Mouse (Mus musculus) CD4-positive helper T cell, adult 2 months (primary cell): ENCODE measurements around the gene Kctd7.

ENCODE experiments used
- DNase-seq: peaks from one replicate; pipeline ENCODE4 v3.0.0-alpha.2; 2012; ENCODE audit warnings: low read depth, missing footprints, low spot score

Kctd7 gene

DNA sequence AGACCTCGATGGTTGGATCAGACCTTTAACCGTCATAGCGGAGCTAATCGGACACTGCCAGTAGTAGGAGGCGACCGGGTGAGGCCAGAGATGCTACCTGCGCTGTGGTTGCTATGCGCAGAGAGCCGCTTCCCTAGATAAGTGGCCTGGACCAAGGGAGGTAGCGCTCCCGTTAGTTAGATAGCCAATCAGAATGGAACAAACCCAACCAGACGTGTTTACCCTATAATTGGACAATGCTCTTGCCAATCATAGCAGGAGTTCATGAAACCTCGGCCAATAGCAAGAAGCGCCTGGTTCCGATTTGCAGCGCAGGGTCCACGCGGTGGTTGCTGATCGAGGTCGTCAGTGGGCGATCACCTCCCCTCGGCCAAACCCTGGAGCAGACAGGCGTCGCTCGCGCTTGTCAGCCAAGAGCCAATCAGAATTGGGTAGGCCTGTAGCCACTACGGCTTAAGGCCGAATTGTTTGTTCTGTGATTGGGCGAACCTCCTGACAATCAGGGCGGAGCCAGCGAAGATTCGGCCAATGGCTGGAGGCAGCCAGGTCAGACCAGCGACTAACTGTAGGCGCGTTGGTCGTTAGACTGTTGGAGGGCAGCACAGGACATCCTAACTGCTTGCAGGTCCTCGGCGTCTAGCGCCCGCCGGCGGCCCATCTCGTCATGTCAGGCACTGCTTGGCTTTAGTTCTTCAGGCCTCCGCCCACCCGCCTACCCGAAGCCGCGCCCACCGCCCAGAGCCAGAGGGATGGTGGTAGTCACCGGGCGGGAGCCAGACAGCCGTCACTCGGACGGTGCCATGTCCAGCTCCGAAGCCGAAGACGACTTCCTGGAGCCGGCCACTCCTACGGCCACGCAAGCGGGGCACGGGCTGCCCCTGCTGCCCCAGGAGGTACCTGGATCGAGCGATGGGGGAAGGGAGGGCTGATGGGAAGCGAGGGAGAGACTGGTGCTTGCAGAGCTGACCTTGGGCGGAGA lies at the start of gene Kctd7:
TSS of gene Kctd7 (plus strand) at position 528 of the 979 bp plus-strand sequence.
- peak; percentile 94 for DNase-seq

DNA sequence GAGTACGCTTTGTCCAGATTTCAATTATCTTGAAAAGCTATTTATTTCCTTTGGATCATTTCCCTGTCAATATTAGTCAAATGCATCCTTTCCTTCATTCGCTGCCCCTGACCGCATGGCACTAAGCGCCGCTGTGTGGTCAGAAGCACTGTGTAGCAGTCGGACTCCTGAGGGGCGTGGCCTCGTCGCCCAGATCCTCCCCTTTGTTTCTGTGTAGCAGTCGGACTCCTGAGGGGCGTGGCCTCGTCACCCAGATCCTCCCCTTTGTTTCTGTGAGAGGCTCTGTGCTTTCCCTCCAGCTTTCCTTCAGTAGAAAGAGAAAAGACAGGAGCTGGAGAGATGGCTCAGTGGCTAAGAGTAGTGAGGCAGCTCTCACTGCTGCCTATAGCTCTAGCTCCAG lies 47.9 kb upstream of the Kctd7 start:
- no peak for DNase-seq

DNA sequence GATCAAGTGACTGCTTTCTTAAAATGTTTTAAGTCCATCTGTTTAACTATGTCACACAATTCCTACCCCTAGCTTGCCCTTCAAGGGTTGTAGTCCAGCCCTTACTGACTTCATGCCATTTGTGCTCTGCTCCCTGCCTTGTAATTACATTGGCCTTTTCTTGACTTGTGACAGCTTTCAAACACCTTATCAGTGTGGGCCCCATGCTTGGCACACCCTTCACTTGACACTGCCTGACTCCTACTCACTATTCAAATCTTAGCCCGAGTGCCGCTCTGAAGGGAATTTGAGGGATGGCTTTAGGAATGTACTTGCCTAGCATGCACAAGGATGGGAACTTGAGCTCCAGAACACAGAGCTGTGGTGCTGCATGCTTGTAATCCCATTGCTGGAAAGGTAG lies 46.8 kb upstream of the Kctd7 start:
- DNase-seq, result no peak

DNA sequence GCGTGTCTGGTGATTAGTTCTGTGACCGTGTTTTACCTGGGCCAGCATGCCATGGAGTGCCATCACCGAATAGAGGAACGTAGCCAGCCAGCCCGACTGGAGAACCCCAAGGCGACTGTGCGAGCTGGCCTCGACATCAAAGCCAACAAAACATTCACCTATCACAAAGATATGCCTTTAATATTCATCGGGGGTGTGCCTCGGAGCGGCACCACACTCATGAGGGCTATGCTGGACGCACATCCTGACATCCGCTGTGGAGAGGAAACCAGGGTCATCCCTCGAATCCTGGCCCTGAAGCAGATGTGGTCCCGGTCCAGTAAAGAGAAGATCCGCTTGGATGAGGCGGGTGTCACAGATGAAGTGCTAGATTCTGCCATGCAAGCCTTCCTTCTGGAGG lies 42.9 kb upstream of the Kctd7 start:
- no peak for DNase-seq

DNA sequence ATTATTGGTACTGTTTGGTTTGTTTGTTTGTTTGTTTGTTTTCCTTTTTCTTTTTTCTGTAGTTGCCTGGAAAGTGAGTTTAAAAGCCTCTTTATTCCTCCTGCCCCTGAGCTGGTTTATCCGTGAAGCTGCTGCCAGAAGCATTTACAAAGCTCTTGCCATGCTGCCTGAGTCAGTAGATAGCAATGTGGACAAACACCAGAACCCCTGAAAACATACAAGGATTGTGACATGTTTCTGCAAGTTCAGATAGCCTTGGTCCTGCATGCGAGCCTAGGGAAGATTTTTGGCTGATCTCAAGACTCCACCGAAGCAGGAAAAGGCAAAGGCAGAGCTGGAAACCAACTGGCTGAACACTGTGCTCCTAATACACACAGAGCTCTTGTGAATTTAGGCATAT lies 35.3 kb upstream of the Kctd7 start:
- DNase-seq, result no peak

DNA sequence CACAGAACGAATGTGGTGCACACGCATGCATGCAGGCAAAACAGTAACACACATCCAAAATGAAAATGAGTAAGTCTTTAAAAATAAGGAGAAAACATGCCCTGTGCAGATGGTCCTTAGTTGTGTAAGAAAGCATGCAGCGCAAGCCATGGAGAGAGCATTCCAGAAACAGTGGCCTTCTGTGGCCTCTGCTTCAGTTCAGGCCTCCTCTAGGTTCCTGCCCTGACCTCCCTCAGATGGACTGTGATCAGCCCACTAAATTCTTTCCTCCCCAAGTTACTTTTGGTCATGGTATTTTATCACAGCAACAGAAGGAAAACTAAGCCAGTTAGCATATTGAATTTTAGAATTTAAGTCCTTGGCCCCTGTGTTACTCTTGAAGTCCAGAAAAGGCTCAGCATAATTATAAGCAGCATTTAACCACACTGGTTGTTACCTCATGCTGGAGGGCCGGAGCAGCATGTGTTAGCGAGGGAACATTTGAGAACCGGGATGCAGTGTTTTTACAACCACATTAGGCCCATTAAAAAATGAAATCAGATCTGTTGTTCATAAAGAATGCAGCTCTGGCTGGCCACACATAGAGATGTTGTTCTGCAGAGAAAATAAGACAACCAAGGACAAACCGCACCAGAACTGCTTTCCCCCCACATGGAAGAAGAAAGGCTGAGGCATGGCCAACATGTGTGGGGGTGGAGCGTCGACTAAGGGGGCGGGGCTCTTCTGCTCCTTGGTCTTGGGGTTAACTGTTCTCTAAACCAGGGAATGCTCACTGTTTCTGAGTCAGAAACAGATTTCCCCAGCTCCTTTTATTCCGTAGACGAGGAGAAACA lies 33.8 kb upstream of the Kctd7 start:
- no peak for DNase-seq

DNA sequence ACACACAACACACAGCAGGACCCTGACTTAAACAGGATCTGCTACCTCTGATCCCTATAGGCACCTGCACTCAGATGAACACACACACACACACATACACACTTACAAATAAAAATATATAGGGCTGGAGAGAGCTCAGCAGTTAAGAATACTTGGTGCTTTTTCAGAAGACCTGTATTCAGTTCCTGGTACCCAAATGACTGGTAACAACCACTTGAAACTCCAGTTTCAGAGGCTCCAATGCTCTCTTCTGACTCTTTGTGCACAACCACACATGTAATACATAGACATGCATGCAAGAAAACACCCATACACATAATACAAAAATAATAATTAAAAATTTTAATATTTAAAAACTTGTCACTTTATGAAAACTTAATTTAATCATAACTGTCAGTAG lies 32.0 kb upstream of the Kctd7 start:
- DNase-seq, result no peak

DNA sequence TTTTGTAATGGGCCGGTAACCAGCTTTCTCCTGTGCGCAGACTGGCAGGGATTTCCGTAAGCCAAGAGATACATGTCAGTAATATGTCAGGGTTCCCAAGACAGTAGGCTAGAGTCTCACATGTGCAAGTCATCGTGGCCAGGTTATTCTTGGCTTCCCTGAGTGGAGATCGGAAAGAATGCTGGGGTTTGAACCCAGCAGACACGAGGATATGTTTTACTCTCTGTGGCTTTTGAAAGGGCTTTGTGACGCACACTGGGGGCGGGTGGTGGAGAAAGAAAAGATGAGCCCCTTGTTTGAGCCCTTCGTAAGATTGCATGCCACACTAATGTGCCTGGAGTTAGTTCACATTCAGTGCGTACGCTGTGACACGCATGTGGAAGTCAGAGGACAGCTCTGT lies 28.5 kb upstream of the Kctd7 start:
- DNase-seq, result no peak

DNA sequence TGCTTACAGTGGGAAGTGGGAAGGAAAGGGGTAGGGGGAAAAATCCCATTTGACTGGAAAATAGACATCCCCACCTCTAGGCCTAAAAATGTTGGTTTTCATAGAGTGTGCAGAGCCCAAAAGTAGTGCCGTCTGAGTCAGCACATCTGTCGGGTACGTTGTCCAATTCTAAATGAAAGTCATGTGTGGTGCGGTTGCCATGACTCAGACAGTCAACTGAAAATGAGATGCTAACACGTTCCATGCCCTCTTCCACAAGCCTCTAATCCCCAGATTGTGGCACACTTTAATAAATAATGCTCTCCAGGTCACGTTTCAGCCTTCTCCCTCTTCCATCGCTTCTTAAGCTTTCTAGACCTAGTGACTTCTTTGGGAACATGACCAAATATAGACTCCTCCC lies 27.8 kb upstream of the Kctd7 start:
- no peak for DNase-seq

DNA sequence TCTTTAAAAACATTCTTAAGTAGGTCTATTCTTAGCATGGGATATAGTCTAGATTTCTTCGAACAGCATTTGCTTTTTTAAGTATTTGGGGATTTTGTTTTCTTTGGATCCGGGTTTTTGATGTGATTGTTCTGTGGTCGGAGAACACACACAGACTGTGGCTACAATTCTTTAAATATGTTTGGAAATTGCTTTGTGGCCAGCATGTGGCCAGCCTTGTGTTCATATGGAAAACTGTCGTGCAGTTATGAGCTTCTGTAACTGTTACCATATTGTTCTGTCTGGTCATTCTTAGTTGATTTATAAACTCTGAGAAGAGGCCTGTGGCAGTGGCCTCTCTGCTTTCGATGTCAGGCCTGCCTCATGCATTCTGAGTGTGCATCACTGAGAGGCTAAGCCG lies 26.7 kb upstream of the Kctd7 start:
- no peak for DNase-seq

DNA sequence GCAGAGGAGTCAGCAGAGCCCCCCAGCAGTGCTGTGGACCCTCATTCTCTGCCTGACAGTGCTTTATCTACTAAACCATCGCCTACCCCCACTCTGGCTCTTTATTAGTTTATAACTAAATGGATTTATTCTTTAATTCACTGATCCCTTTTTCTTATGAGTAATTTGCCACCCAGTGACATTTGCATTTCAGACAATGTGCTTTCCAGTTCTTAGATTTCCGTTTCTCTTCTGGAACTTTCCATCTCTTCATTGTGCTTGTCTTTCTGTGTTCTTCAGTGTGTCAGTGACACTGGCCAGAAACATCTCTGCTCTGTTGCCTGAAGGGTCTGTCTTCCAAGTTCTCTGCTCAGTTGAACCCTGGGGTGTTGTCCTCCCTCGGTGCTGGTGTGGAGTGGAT lies 25.4 kb upstream of the Kctd7 start:
- no peak for DNase-seq

DNA sequence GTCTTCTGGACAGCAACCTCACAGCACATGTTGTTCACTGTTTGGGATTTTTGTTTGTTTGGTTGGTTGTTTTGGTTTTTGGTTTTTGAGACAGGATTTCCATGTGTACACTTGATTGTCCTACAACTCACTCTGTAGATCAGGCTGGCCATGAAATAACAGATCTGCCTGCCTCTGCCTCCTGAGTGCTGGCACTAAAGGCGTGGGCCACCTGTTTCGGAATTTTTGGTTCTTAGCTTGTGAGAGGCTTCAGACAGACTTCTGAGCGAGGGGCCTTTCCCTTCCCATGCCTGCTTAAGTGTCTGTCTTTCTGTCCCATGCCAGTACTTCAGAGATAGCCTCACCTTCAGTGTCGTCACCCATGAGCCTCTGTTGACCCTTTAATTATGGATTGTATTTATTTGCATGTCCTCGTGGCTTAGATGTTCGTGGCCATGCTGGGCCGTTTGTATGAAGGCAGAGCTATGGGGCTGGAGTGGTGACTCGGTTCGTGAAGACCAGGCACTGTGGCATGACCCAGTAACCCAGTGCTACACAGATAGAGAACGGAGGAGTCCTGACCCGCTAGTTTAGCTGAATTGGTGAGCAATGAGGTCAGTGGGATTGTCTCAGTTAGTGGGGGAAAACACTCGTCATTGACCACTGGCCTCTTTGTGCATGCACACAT lies 24.5 kb upstream of the Kctd7 start:
- no peak for DNase-seq

DNA sequence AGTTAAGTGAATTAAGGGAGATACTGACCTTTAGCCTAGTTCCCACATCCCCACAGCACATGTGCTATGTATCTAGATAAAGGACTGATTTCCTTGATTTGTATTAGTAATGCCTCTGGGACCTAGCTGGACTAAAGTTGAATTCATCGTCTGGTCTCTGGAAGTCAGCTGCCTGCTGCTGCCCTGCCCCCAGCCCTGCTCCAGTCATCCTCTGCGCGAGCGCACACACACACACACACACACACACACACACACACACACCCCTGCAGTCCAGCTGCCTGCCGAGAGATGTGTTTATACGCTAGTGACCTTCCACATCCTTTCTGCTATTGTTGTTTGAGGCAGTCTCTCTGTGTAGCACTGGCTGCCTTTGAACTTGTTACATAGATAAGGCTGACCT lies 23.8 kb upstream of the Kctd7 start:
- no peak for DNase-seq

DNA sequence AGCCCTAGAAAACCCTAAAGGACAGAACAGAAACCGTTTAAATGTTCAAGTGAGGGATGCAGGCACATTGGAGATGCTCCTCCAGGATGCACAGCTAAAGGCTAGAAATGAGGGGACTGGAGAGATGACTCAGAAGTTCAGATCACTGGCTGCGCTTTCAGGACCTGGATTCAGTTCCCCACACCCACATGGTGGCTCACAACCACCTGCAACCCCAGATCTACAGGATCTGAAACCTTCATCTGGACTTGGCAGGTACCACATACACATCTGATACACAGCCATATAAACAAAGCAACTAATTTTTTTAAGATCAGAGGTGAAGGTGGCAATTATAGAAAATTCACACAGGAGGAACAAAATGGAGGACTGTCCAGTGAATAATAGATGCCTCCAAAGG lies 22.3 kb upstream of the Kctd7 start:
- no peak for DNase-seq

DNA sequence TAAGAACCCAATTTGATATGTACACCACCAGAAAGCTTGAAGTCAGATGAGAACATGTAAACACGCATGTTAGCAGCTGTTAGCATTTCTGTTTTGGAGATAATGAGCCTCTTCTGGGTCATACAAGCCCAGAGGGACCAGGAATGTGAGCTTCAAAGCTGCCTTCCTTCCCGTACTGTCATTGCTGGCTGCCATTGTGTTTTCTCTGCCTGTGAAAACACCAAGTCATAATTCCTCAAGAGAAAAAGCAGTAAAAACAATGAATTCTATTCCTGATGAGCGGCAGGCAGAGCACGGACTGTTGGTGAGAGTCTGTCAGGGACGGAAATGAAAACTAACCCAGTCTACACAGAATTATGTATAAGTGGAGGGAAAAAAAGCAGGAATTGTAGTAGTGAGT lies 20.4 kb upstream of the Kctd7 start:
- DNase-seq, result no peak

DNA sequence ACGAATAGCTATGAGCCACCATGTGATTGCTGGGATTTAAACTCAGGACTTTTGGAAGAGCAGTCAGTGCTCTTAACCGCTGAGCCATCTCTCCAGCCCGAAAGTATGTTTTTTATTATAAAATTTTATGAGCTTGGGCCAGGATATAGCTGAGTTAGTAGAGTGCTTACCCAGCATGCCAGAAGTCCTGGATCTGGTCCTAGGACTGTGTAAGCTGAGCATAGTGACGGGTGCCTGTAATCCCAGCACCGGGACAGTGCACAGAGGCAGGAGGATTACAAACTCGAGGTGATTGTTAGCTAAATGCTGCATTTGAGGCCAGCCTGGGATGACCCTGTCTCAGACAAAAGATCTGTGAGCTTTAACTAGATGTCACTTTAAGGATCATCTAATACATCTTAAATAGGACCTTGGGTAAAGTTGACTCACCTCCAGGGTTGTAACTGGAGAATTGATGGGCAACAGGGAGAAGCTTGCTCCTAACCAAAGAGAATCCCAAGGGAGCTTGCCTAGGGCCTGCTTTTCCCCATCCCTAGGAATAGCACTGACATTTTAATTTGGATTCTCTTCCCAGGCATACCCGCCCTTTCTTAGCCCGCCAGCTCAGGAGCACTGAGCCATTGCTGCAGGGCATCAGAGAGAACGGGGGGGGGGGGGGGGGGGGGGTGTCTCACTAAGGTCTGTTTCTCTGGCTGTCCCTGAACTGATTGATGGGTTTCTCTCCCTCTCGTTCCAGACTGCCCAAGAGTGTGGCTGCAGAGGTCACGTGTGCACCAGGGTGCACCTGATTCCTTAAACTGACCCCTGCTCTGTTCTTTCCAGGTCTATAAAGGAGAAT lies 15.8 kb upstream of the Kctd7 start:
- DNase-seq, result no peak

DNA sequence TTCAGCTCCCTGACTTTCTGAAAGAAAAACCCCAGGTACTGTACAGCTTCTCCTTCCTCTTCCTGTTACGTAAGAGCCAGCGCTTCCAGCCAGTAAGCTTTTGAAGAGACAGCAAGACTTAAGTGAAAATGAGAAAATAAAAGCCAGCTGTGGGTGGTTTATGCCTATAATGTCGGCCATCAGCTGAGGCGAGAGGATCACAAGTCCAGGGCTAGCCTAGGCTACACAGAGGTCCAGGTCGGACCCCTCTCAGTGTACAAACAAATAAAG lies 15.2 kb upstream of the Kctd7 start:
- DNase-seq, result no peak

DNA sequence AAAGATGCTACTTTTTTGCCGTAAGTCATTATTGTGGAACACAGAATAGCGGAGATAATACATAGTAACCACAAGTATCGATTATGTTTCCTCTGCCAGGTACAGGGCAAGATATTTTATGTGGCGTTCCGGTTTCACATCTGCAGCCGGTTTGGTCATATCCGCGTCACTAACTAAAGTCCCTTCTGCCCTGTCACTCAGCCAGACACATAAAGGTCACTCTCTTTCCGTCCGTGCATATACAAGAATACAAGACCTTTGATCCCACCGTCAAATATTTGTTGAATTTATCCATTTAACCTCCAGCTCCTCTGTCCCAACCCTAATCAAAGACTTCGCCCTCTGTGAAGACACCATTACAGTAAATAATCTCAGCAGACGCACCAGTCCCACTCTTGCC lies 8.1 kb upstream of the Kctd7 start:
- DNase-seq, result no peak

DNA sequence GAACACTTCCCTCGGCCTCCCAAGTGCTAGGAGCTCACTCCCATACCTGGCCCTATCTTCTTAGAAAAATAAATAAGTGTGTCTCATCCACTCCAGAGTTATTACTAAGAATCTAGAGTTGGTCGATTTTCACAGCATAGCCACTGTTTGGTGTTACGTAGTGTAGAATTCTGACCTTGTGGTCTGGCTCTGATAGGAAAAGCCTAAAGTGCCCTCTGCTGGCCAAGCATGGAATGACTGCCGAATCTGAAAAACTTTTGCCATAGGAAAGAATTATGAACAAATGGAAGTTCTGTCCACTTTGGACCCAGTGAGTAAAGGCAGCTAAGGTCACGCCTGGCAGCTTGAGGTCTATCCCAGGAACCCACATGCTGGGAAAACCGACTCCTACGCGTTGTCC lies 5.3 kb upstream of the Kctd7 start:
- peak; percentile 68 for DNase-seq

DNA sequence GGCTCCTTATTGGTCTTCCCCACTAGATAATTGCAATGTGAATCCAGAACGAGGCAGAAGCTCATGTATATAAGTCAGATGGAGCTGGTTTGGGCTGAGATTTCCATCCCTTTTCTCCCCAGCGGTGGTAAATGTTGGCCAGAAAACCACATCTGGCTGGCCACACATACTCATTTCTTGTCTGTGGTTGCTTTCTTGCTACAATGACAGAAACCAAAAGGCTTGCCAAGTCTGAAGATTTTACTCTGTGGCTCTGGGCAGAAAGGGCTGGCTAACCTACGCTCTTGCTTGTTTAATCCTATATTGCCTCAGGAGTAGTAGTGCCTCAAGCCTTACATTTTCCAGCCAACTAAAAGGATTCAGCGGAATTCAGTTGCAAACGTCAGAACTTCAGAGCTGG lies 3.5 kb upstream of the Kctd7 start:
- no peak for DNase-seq

DNA sequence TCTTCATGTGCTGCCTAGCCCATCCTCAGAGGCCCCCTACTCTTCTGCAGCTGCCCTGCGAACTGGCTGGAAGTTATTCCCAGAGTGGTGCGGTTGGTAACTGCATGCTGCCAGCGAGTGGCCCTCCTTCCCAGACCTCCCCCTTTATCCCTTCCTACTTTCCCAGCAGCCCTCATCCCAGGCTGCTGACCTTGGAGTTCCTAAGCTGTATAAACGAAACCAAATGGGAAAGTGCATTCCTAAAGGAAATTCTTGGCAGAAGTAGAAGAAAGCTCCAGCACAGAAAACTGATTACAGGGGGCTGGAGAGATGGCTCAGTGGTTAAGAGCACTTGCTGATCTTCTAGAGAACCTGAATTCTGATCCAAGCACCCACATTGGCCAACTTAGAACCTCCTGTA lies 2.6 kb upstream of the Kctd7 start:
- DNase-seq, result no peak

DNA sequence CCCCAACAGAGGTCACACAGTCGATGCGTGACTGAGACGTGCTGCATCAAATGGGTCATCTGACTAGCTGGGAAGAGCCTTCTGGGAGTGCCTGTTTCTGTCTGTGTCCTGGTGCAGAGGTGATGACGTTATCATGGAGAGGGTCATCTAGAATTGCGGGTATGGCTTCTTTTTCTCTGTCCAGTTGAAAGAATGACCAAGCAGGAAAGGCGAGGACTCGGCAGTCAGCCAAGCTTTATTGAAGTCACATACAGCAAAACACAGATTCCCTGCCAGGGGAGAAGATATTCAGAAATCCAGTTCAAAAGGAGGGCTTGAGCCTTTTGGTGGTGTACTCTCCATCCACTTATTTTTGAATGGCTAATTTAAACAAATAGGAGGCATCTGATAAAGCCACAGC lies 1.6 kb upstream of the Kctd7 start:
- DNase-seq, result no peak
